10 mouse cellular contexts compared by ENCODE assay signal in genomic region chr4:99653608-99654221, GRCm38 (mm10). TPM values are rescaled to one million over a fixed set of nuclear protein-coding genes. Genes with fewer than 3 reads are reported as not detected.
DNase-seq lines count a peak whose midpoint lies in the region; ATAC-seq and TF ChIP-seq lines count a peak whose summit lies in the region.
"Had no signal": no experiment of that assay in that cellular context is flagged by ENCODE, and none has a peak within 500 bp of the region (broad histone marks: within the 10 kb centered on the region; RNA-seq: fewer than 3 reads in every experiment).

No protein-coding gene starts in this region.

- no peak for TF ChIP-seq EP300 in lung, postnatal 0 days (IDR thresholded peaks at IDR 0.05)

- no peak for TF ChIP-seq CTCF in lung, postnatal 0 days (IDR thresholded peaks at IDR 0.05)
- TF ChIP-seq CTCF in kidney, adult 2 months (conservative IDR thresholded peaks at IDR 0.05; ENCODE audit: insufficient read depth, insufficient read length, low read depth, low read length): no peak

- WGBS in forebrain, embryonic 10.5 days: under 1% methylated on average over 36 of the region's 36 CpGs
- under 1% methylated on average over 36 of the region's 36 CpGs for WGBS in forebrain, embryonic 13.5 days
- WGBS in lung, postnatal 0 days: 1% methylated on average over 36 of the region's 36 CpGs
- under 1% methylated on average over 36 of the region's 36 CpGs for WGBS in hindbrain, embryonic 13.5 days
- WGBS in stomach, embryonic 14.5 days: under 1% methylated on average over 36 of the region's 36 CpGs
- WGBS in kidney, adult 2 months: 5% methylated on average over 36 of the region's 36 CpGs

- ATAC-seq in forebrain, embryonic 13.5 days: no peak
- ATAC-seq in lung, postnatal 0 days: no peak
- ATAC-seq in hindbrain, embryonic 13.5 days (ENCODE audit: low FRiP score): no peak
- no peak for ATAC-seq in stomach, embryonic 14.5 days (ENCODE audit: insufficient number of reproducible peaks, insufficient read depth, low FRiP score, low read depth)

- no peak overlapping the region for H3K27ac ChIP-seq in forebrain, embryonic 10.5 days
- H3K27ac ChIP-seq in forebrain, embryonic 13.5 days: no peak overlapping the region
- no peak overlapping the region for H3K27ac ChIP-seq in lung, postnatal 0 days (ENCODE audit: low read length)
- H3K27ac ChIP-seq in hindbrain, embryonic 13.5 days: peak overlapping the region; percentile 44
- no peak overlapping the region for H3K27ac ChIP-seq in stomach, embryonic 14.5 days (ENCODE audit: low read length)
- no peak overlapping the region for H3K27ac ChIP-seq in kidney, adult 2 months (ENCODE audit: insufficient read depth, low read depth, low read length)
- H3K27ac ChIP-seq: limb, embryonic 15.5 days had no signal

- peaks cover 100% of the 10 kb centered on the region for H3K27me3 ChIP-seq in forebrain, embryonic 10.5 days (ENCODE audit: poor library complexity, severe bottlenecking)
- H3K27me3 ChIP-seq in forebrain, embryonic 13.5 days: peaks cover 97% of the 10 kb centered on the region
- H3K27me3 ChIP-seq in lung, postnatal 0 days (replicated peaks; ENCODE audit: insufficient read depth, low read length): peaks cover 92% of the 10 kb centered on the region
- peaks cover 94% of the 10 kb centered on the region for H3K27me3 ChIP-seq in hindbrain, embryonic 13.5 days
- peaks cover 75% of the 10 kb centered on the region for H3K27me3 ChIP-seq in stomach, embryonic 14.5 days (ENCODE audit: control insufficient read depth, insufficient read depth, low read length)
- H3K27me3 ChIP-seq in kidney, adult 2 months (replicated peaks; ENCODE audit: control insufficient read depth, insufficient read depth, low read length): peaks cover 33% of the 10 kb centered on the region

- H3K9ac ChIP-seq in forebrain, embryonic 13.5 days: no peak overlapping the region
- H3K9ac ChIP-seq in lung, postnatal 0 days (replicated peaks; ENCODE audit: low read depth): no peak overlapping the region
- H3K9ac ChIP-seq in hindbrain, embryonic 13.5 days: peak overlapping the region; percentile 51; the same call in 1 of the 2 replicates
- no peak overlapping the region for H3K9ac ChIP-seq in stomach, embryonic 14.5 days (replicated peaks; ENCODE audit: low read depth, low read length)
- H3K9ac ChIP-seq: limb, embryonic 15.5 days had no signal

- H3K36me3 ChIP-seq in forebrain, embryonic 10.5 days (replicated peaks): no peaks in the 10 kb centered on the region
- H3K36me3 ChIP-seq in forebrain, embryonic 13.5 days (ENCODE audit: poor library complexity, severe bottlenecking): no peaks in the 10 kb centered on the region
- H3K36me3 ChIP-seq in lung, postnatal 0 days (ENCODE audit: insufficient read depth, low read length): no peaks in the 10 kb centered on the region
- no peaks in the 10 kb centered on the region for H3K36me3 ChIP-seq in hindbrain, embryonic 13.5 days
- H3K36me3 ChIP-seq in stomach, embryonic 14.5 days (ENCODE audit: control insufficient read depth, insufficient read depth, low read length): no peaks in the 10 kb centered on the region
- no peaks in the 10 kb centered on the region for H3K36me3 ChIP-seq in kidney, adult 2 months (ENCODE audit: control insufficient read depth, insufficient read depth, low read length)
- H3K36me3 ChIP-seq: limb, embryonic 15.5 days had no signal

- peaks cover 55% of the 10 kb centered on the region for H3K4me1 ChIP-seq in forebrain, embryonic 10.5 days
- peaks cover 37% of the 10 kb centered on the region for H3K4me1 ChIP-seq in forebrain, embryonic 13.5 days
- H3K4me1 ChIP-seq in lung, postnatal 0 days (ENCODE audit: insufficient read depth, low read depth, low read length): 0 out of 2 replicates have a peak, but pooled peaks cover 7% of the 10 kb centered on the region
- peaks cover 38% of the 10 kb centered on the region for H3K4me1 ChIP-seq in hindbrain, embryonic 13.5 days (replicated peaks)
- H3K4me1 ChIP-seq in stomach, embryonic 14.5 days (ENCODE audit: control insufficient read depth, insufficient read depth, low read length): peaks cover 18% of the 10 kb centered on the region; the same call in 1 of the 2 replicates
- no peaks in the 10 kb centered on the region for H3K4me1 ChIP-seq in kidney, adult 2 months (ENCODE audit: control insufficient read depth, insufficient read depth, low read length)

- DNase-seq in forebrain, embryonic 10.5 days (ENCODE audit: extremely low spot score, low spot score): peak; percentile 51
- no peak for DNase-seq in lung, postnatal 0 days (ENCODE audit: low spot score)
- DNase-seq in lung, adult 18-20 months: no peak
- DNase-seq in natural killer cell, adult 2 months (ENCODE audit: low spot score in 2 of 2): no peak
- DNase-seq in kidney, adult 2 months: no peak

- no peak overlapping the region for H3K4me2 ChIP-seq in forebrain, embryonic 13.5 days
- H3K4me2 ChIP-seq in lung, postnatal 0 days (replicated peaks; ENCODE audit: low read depth, low read length): no peak overlapping the region
- H3K4me2 ChIP-seq in hindbrain, embryonic 13.5 days: peak overlapping the region; percentile 47
- no peak overlapping the region for H3K4me2 ChIP-seq in stomach, embryonic 14.5 days (replicated peaks; ENCODE audit: low read depth, low read length)
- H3K4me2 ChIP-seq: limb, embryonic 15.5 days had no signal

- no peak overlapping the region for H3K4me3 ChIP-seq in forebrain, embryonic 10.5 days
- H3K4me3 ChIP-seq in forebrain, embryonic 13.5 days: no peak overlapping the region
- H3K4me3 ChIP-seq in lung, postnatal 0 days (ENCODE audit: low read depth, low read length): peak overlapping the region; percentile 5; the same call in 1 of the 2 replicates
- H3K4me3 ChIP-seq in hindbrain, embryonic 13.5 days: peak overlapping the region; percentile 24
- H3K4me3 ChIP-seq in stomach, embryonic 14.5 days (ENCODE audit: low read depth, low read length): peak overlapping the region; percentile 3; the same call in 1 of the 2 replicates
- H3K4me3 ChIP-seq in kidney, adult 2 months (ENCODE audit: insufficient read depth, low read depth, low read length): no peak overlapping the region
- H3K4me3 ChIP-seq: limb, embryonic 15.5 days had no signal

- no peak for TF ChIP-seq POLR2A in kidney, adult 2 months (IDR thresholded peaks at IDR 0.05; ENCODE audit: low read depth, low read length)

- no peaks in the 10 kb centered on the region for H3K9me3 ChIP-seq in forebrain, embryonic 10.5 days
- H3K9me3 ChIP-seq in forebrain, embryonic 13.5 days (replicated peaks): no peaks in the 10 kb centered on the region
- no peaks in the 10 kb centered on the region for H3K9me3 ChIP-seq in lung, postnatal 0 days (ENCODE audit: low read length)
- no peaks in the 10 kb centered on the region for H3K9me3 ChIP-seq in hindbrain, embryonic 13.5 days
- no peaks in the 10 kb centered on the region for H3K9me3 ChIP-seq in stomach, embryonic 14.5 days (ENCODE audit: control insufficient read depth, low read depth, low read length)
- H3K9me3 ChIP-seq: limb, embryonic 15.5 days had no signal

RNA-seq across cellular contexts. Expression of gene Foxd3, which starts 2.4 kb away (rescaled TPM):
- 0.07 and 0.11 TPM in 2 replicates for polyA plus RNA-seq in forebrain, embryonic 10.5 days (2016; fragmentation: Nextera tagmentation; extraction: Ambion mirVana)
- not detected in 2 replicates for polyA plus RNA-seq in forebrain, embryonic 13.5 days (2015; fragmentation: Nextera tagmentation; extraction: Ambion mirVana)
- polyA plus RNA-seq in lung, postnatal 0 days (2015; fragmentation: Nextera tagmentation; extraction: Ambion mirVana): 0.05 TPM in 1 of 2 replicates, not detected in the other
- polyA plus RNA-seq in hindbrain, embryonic 13.5 days (2015; fragmentation: Nextera tagmentation; extraction: Ambion mirVana): 2.2 TPM in 2 replicates
- 1.7 and 2.1 TPM in 2 replicates for polyA plus RNA-seq in stomach, embryonic 14.5 days (2014; fragmentation: Nextera tagmentation; extraction: Ambion mirVana)
- polyA plus RNA-seq in kidney, adult 2 months (2012; rRNA removed): 0.06 and 0.11 TPM in 2 replicates
- polyA plus RNA-seq: thymus, postnatal 0 days had no signal

Comparison
In these comparisons a context has a peak if more than half of its experiments do, and no peak if none do; other contexts are left out.
1. H3K4me3 ChIP-seq: peak in lung, postnatal 0 days (single experiment), hindbrain, embryonic 13.5 days (single experiment) and stomach, embryonic 14.5 days (single experiment); none in forebrain, embryonic 10.5 days (single experiment), forebrain, embryonic 13.5 days (single experiment) and kidney, adult 2 months (single experiment).